Mouse (Mus musculus) right cerebral cortex, postnatal 4 days (tissue): ENCODE data around the gene Clpx.
"Not testable (repeated sequence)": the region's sequence is repeated elsewhere in the genome, so short reads cannot be mapped to it uniquely, and the experiment has no call there.

Experiments used
- DNase-seq: peaks from one replicate; pipeline ENCODE4 v3.0.0-alpha.2; 2022

Gene Clpx

GRCm38 (mm10) chr9:65293973-65294715, at the start of gene Clpx:
Clpx (plus strand) TSS chr9:65294260.
- DNase-seq = peak; percentile 97

- no peak for DNase-seq
These were observed 46.3 kb upstream of the Clpx start for GRCm38 (mm10) chr9:65247502-65248376.

DNA sequence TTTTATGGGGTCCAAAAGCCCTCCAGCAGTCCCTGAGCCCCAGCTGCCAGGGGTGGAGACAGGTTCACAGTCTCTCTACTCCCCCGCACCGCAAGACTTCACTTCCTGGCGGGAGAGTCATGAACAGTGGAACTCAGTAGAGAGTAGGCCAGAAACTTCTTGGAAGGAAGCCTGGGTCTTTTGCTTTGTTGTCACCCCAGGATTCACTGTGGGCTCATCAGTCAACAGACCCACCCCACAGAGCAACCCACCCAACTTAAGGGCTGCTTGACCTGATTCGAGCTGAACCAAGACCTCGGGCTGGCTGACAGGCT, 45.7 kb upstream of the Clpx start:
- no peak for DNase-seq

GRCm38 (mm10) chr9:65252026-65252425, 42.0 kb upstream of the Clpx start:
- no peak for DNase-seq

GRCm38 (mm10) chr9:65255906-65256600, 38.0 kb upstream of the Clpx start:
- DNase-seq = no peak

DNA sequence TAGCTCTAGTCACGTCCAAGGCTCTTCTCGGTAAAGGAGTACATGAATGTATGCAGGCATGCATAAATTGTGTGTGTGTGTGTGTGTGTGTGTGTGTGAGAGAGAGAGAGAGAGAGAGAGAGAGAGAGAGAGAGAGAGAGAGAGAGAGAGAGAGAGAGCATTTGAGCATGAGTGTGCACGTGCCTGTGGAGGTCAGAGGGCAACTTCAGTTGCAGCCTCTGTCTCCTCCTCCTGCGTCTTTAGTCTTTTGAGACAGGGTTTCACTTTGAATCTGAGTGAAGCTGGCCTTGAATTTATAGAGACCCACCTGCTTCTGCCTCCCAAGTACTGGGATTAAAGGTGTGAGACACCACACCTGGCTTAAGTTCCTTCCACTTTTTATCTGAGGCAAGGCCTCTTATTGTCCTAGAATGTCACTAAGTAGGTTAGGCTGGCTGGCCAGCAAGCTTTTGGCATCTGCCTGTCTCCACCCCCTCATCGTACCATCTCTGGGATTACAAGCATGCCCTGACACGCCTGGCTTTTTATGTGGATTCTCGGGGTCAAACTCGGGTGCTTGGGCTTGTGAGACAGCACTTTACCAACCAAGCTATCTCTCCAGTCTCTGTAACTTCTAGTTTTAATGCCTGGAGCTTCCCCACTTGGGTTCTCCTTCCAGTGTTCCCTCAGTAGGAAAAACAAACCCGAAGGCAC, 36.7 kb upstream of the Clpx start:
- no peak for DNase-seq

DNA sequence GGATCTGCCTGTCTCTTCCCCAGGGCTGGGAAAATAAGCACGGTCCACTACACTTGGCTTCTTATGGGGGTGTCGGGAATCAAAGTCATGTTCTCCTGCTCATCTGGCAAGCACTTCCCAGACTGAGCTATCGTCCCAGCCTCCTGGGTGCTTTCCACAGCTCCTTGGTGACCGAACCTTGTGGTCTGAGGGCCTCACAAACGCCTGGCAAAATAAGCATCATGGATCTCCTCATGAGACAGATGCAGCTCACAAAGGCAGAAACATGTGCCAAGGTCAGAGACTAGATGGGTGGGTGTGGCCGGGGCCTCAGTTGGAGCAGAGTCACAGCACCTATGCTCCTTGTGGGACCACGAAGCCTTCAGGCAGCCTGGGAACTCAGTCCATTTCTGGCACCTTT, 34.7 kb upstream of the Clpx start:
- no peak for DNase-seq

- DNase-seq = no peak
These were observed 32.3 kb upstream of the Clpx start for GRCm38 (mm10) chr9:65261591-65262230.

- no peak for DNase-seq
These were observed 31.4 kb upstream of the Clpx start for GRCm38 (mm10) chr9:65262641-65263120.

GRCm38 (mm10) chr9:65264959-65265358, 29.1 kb upstream of the Clpx start, which contains the start of gene Cilp:
Cilp (plus strand) TSS chr9:65265180.
- DNase-seq = no peak

GRCm38 (mm10) chr9:65267742-65268515, 26.1 kb upstream of the Clpx start:
- peak; percentile 41 for DNase-seq

DNA sequence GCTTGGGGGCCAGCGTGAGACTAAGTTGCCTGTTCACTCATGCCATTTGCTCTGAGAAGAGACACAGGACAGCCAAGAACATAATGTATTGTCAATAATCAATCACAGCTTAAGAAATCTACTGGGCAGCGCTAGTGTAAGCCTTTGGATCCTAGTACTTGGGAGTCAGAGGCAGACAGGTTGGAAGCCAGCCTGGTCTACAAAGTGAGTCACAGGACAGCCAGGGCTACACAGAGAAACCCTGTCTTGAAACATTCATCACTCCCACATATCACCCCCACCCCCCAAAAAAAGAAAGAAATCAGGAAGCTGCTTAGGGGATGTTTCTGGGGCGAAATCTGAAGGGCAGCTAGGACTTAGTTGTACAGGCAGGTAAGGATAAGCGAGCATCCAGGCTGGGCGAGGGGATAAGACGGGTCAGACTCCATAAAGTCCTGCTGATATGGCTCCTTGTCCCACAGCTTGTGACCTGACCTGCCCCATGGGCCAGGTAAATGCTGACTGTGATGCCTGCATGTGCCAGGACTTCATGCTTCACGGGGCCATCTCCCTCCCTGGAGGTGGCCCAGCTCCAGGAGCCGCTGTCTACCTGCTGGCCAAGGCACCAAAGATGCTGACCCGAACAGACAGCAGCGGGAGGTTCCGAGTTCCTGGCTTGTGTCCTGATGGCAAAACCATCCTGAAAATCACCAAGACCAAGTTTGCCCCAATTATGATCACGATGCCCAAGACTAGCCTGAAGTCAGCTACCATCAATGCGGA, 20.8 kb upstream of the Clpx start:
- DNase-seq = no peak

GRCm38 (mm10) chr9:65273873-65274272, 20.2 kb upstream of the Clpx start:
- DNase-seq = no peak

- not testable (repeated sequence) for DNase-seq
These were observed 19.2 kb upstream of the Clpx start for GRCm38 (mm10) chr9:65274851-65275250.

DNA sequence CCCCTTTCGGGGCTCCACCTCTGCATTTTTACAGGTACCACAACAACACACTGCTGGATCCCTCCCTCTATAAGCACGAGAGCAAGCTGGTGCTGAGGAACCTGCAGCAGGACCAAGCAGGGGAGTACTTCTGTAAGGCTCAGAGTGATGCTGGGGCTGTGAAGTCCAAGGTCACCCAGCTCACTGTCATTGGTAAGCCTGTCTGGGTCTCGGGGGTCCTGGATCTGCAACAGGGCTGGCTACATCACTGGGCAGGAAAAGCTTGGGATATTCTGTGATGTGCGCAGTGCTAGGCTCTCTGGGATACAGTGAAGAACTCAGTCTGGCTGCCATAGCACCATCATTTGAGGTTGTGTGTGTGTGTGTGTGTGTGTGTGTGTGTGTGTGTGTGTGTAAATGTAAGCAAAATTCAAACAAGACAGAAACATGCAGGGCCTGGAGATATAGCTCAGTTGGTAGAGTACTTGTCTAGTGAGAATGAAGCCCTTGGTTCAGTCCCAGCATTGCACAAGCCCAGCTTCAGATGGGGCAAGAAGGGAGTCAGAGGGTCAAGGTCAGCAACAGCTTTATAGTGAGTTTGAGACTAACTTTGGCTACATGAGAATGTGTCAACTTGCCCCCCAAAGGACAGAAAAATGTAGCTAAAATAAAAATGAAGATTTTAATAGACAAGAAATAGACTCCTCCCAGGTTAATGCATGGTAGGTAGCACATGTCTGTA, 18.1 kb upstream of the Clpx start:
- no peak for DNase-seq

DNA sequence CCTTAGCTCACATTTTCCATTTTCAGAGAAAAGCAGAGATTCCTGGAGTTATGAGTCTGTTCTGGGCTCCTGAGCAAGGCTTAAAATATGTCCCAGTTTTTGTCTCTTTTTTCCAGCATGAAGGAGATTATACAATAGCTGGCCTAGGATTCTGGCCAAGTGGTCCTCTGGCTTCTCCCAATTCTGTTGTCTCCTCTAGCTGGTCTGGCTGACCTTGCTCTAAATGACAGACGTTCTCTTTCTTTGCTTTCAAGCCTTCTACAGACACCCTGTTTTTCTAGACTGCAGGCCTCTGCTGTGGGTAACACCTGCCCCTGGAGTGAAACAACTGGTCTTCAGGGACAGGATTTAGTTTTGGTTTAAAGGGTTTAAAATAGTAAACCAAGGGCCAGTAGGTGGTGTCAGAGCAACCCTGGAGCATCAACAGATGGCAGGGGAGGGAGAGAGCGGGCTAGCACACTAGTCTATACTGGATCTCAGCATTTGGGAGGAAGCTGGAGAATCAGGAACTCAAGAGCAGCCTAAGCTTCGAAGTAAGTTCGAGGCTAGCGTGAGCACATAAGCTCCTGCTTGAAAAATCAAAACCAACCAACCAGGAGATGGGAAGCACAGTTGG, 12.4 kb upstream of the Clpx start:
- DNase-seq = no peak

- no peak for DNase-seq
These were observed 10.8 kb upstream of the Clpx start for GRCm38 (mm10) chr9:65283301-65283700.

- not testable (repeated sequence) for DNase-seq
These were observed 5.8 kb upstream of the Clpx start for GRCm38 (mm10) chr9:65288252-65288651.

- no peak for DNase-seq
These were observed 4.1 kb upstream of the Clpx start for GRCm38 (mm10) chr9:65289988-65290387.
